ENCODE assay signal across 22 mouse cellular contexts in the genomic region with DNA sequence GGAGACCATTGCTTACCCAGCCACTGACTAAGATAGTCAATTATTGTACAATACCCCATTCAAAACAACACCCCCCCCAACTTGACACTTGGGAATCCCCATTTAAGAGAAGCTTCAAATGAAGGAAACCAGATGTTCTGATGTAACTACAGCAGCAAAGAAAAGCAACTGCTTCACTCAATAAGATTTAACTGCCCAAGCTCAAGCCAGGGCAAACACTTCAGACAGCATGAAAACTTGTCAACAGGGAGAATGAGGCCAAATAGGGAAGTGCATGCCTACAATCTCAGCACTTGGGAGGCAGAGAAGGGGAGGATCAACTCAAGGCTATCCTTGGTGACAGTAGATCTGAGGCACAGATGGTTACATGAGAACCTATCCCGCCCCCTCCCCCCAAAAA. TPM values are rescaled to one million over a fixed set of nuclear protein-coding genes. Genes with fewer than 3 reads are reported as not detected.
A peak's percentile ranks its signal among the peaks of the same experiment; 100 is the strongest.
DNase-seq lines count a peak whose midpoint lies in the region; ATAC-seq and TF ChIP-seq lines count a peak whose summit lies in the region.
"Had no signal": no experiment of that assay in that cellular context is flagged by ENCODE, and none has a peak within 500 bp of the region (broad histone marks: within the 10 kb centered on the region; RNA-seq: fewer than 3 reads in every experiment).

No protein-coding gene starts in this region.

- H3K9ac ChIP-seq in lung, embryonic 14.5 days, result no peak overlapping the region
- no peak overlapping the region for H3K9ac ChIP-seq in lung, postnatal 0 days (replicated peaks; ENCODE audit: low read depth)
- H3K9ac ChIP-seq: forebrain, embryonic 13.5 days; forebrain, postnatal 0 days; heart, embryonic 15.5 days; hindbrain, embryonic 13.5 days had no signal

- no peaks in the 10 kb centered on the region for H3K9me3 ChIP-seq in lung, embryonic 14.5 days (ENCODE audit: low read depth, low read length)
- no peaks in the 10 kb centered on the region for H3K9me3 ChIP-seq in lung, postnatal 0 days (ENCODE audit: low read length)
- H3K9me3 ChIP-seq: embryonic facial prominence, embryonic 10.5 days; forebrain, embryonic 13.5 days; G1E; heart, embryonic 15.5 days; hindbrain, embryonic 13.5 days had no signal

- DNase-seq in lung, embryonic 14.5 days, result peak; percentile 27
- DNase-seq in lung, adult 2 months, result no peak
- DNase-seq in NIH3T3 (ENCODE audit: low read depth), result peak; percentile 7
- DNase-seq in lung, postnatal 0 days (ENCODE audit: low spot score), result peak; percentile 79
- DNase-seq in cerebellum, adult 18-20 months, result no peak
- DNase-seq in left cerebral cortex, adult 11 months (ENCODE audit: low spot score), result no peak
- DNase-seq: adrenal gland, postnatal 14 days; cerebellum, adult 11-12 months; cerebellum, adult 9-11 months; forebrain, postnatal 0 days; gastrocnemius, adult 2 months; gastrocnemius, postnatal 36 days; heart, adult 2 months; heart, postnatal 14 days had no signal

- no peak for TF ChIP-seq POLR2A in lung, adult 2 months (IDR thresholded peaks at IDR 0.05; ENCODE audit: borderline replicate concordance, extremely low read depth, low read depth, low read length)

- H3K4me3 ChIP-seq in lung, embryonic 14.5 days (ENCODE audit: low read depth, low read length), result no peak overlapping the region
- no peak overlapping the region for H3K4me3 ChIP-seq in lung, adult 2 months (replicated peaks; ENCODE audit: extremely low read depth, low read depth, low read length)
- no peak overlapping the region for H3K4me3 ChIP-seq in lung, postnatal 0 days (ENCODE audit: low read depth, low read length)
- H3K4me3 ChIP-seq: embryonic facial prominence, embryonic 10.5 days; forebrain, embryonic 13.5 days; gastrocnemius, adult 2 months; heart, adult 2 months; heart, embryonic 15.5 days; hindbrain, embryonic 13.5 days had no signal

- 83% methylated on average over 1 of the region's 1 CpGs for WGBS in lung, embryonic 14.5 days
- 96% methylated on average over 1 of the region's 1 CpGs for WGBS in lung, adult 2 months
- 92% methylated on average over 1 of the region's 1 CpGs for WGBS in lung, postnatal 0 days

- H3K4me2 ChIP-seq in lung, embryonic 14.5 days, result no peak overlapping the region
- no peak overlapping the region for H3K4me2 ChIP-seq in lung, postnatal 0 days (replicated peaks; ENCODE audit: low read depth, low read length)
- H3K4me2 ChIP-seq: forebrain, embryonic 13.5 days; heart, embryonic 11.5 days; heart, embryonic 15.5 days; hindbrain, embryonic 13.5 days had no signal

- no peaks in the 10 kb centered on the region for H3K4me1 ChIP-seq in lung, embryonic 14.5 days (ENCODE audit: insufficient read depth)
- no peaks in the 10 kb centered on the region; the same call in 1 of the 2 replicates for H3K4me1 ChIP-seq in lung, adult 2 months (ENCODE audit: control insufficient read depth, insufficient read depth, low read length)
- H3K4me1 ChIP-seq in lung, postnatal 0 days (ENCODE audit: insufficient read depth, low read depth, low read length), result no peaks in the 10 kb centered on the region

- no peak for ATAC-seq in lung, embryonic 14.5 days (ENCODE audit: insufficient read depth)
- ATAC-seq in lung, postnatal 0 days, result peak; percentile 78
- ATAC-seq: forebrain, embryonic 13.5 days; forebrain, postnatal 0 days; hindbrain, postnatal 0 days had no signal

- 0 out of 2 replicates have a peak, but pooled peaks cover 10% of the 10 kb centered on the region for H3K36me3 ChIP-seq in lung, embryonic 14.5 days (ENCODE audit: insufficient read depth)
- H3K36me3 ChIP-seq in lung, postnatal 0 days (ENCODE audit: insufficient read depth, low read length), result no peaks in the 10 kb centered on the region
- H3K36me3 ChIP-seq: heart, embryonic 15.5 days had no signal

- no peak for TF ChIP-seq EP300 in lung, postnatal 0 days (IDR thresholded peaks at IDR 0.05)

- H3K27me3 ChIP-seq in lung, embryonic 14.5 days (ENCODE audit: insufficient read depth, low read length), result no peaks in the 10 kb centered on the region
- no peaks in the 10 kb centered on the region for H3K27me3 ChIP-seq in lung, postnatal 0 days (replicated peaks; ENCODE audit: insufficient read depth, low read length)
- H3K27me3 ChIP-seq: forebrain, embryonic 13.5 days; heart, embryonic 15.5 days; hindbrain, embryonic 13.5 days had no signal

- no peak for TF ChIP-seq CTCF in lung, embryonic 14.5 days (IDR thresholded peaks at IDR 0.05; ENCODE audit: low read depth)
- TF ChIP-seq CTCF in lung, adult 2 months (IDR thresholded peaks at IDR 0.05; ENCODE audit: insufficient read depth, low read length), result no peak
- no peak for TF ChIP-seq CTCF in lung, postnatal 0 days (IDR thresholded peaks at IDR 0.05)

- no peak overlapping the region for H3K27ac ChIP-seq in lung, embryonic 14.5 days (ENCODE audit: low read depth)
- H3K27ac ChIP-seq in lung, postnatal 0 days (ENCODE audit: low read length), result 0 out of 2 replicates have a peak overlapping the region, but pooled peaks have one; percentile 21
- H3K27ac ChIP-seq: embryonic facial prominence, embryonic 10.5 days; gastrocnemius, adult 2 months; heart, adult 2 months; heart, embryonic 15.5 days; hindbrain, embryonic 13.5 days; hindbrain, postnatal 0 days had no signal

RNA-seq across cellular contexts. Expression of a gene that starts 27.6 kb away (rescaled TPM):
- not detected in 2 replicates for polyA plus RNA-seq in lung, embryonic 14.5 days (2014; fragmentation: Nextera tagmentation; extraction: Ambion mirVana)
- 0.52 and 0.69 TPM in 2 replicates for polyA plus RNA-seq in lung, adult 2 months (2012; rRNA removed)
- polyA plus RNA-seq in lung, postnatal 0 days (2015; fragmentation: Nextera tagmentation; extraction: Ambion mirVana), result not detected in 2 replicates
- polyA plus RNA-seq: embryonic facial prominence, embryonic 10.5 days; embryonic facial prominence, embryonic 14.5 days; forebrain, postnatal 0 days; G1E; heart, adult 2 months; heart, embryonic 11.5 days; hindbrain, embryonic 13.5 days; hindbrain, postnatal 0 days had no signal

RNA-seq across cellular contexts. Expression of a gene that starts 57.7 kb away (rescaled TPM):
- not detected in 2 replicates for polyA plus RNA-seq in lung, embryonic 14.5 days (2014; fragmentation: Nextera tagmentation; extraction: Ambion mirVana)
- 0.09 TPM in 1 of 2 replicates, not detected in the other for polyA plus RNA-seq in lung, adult 2 months (2012; rRNA removed)
- not detected in 2 replicates for polyA plus RNA-seq in lung, postnatal 0 days (2015; fragmentation: Nextera tagmentation; extraction: Ambion mirVana)
- polyA plus RNA-seq: embryonic facial prominence, embryonic 10.5 days; embryonic facial prominence, embryonic 14.5 days; forebrain, embryonic 13.5 days; forebrain, postnatal 0 days; G1E; heart, adult 2 months; heart, embryonic 11.5 days; heart, embryonic 15.5 days; hindbrain, embryonic 13.5 days; hindbrain, postnatal 0 days had no signal

Comparison
In these comparisons a context has a peak if more than half of its experiments do, and no peak if none do; other contexts are left out.
1. DNase-seq: peak in lung, embryonic 14.5 days (single experiment), NIH3T3 (single experiment) and lung, postnatal 0 days (single experiment); none in lung, adult 2 months (single experiment), cerebellum, adult 18-20 months (0 of 2) and left cerebral cortex, adult 11 months (single experiment).